15 mouse cellular contexts compared by ENCODE assay signal in the genomic region with DNA sequence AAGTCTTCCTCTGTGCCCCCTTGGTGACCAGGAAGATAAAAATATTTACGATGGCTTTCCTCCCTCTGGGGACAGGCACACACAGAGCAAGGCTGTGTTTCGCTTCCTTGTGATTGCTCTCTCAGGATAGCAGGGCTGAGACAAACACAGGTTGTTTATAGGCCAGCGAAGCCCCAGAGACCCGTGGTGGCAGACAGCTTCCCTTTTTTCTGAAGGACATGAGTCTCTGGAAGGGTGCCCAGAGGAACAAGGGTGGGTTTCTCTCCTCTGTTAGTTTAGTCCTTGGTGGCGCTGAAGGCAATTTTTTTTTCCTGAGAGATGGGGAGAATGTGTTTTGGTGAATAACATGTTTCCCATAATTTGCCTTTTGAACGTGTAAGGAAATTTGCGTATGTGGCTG. TPM values are rescaled to one million over a fixed set of nuclear protein-coding genes. Genes with fewer than 3 reads are reported as not detected.
DNase-seq lines count a peak whose midpoint lies in the region; ATAC-seq and TF ChIP-seq lines count a peak whose summit lies in the region.
"Had no signal": no experiment of that assay in that cellular context is flagged by ENCODE, and none has a peak within 500 bp of the region (broad histone marks: within the 10 kb centered on the region; RNA-seq: fewer than 3 reads in every experiment).

No protein-coding gene starts in this region.

- intact Hi-C loops in gastrocnemius, postnatal 36 days (cut with DNase I), result no loop called here
- intact Hi-C loops in gastrocnemius, adult 2 months (cut with DNase I), result no loop called here

- 68% methylated on average over 7 of the region's 7 CpGs for WGBS in kidney, adult 2 months

- TF ChIP-seq POLR2A in kidney, adult 2 months (IDR thresholded peaks at IDR 0.05; ENCODE audit: low read depth, low read length), result no peak

- no peaks in the 10 kb centered on the region for H3K36me3 ChIP-seq in kidney, adult 2 months (ENCODE audit: control insufficient read depth, insufficient read depth, low read length)
- H3K36me3 ChIP-seq: forebrain, embryonic 10.5 days; hindbrain, embryonic 12.5 days; lung, embryonic 15.5 days had no signal

- H3K4me1 ChIP-seq in kidney, adult 2 months (ENCODE audit: control insufficient read depth, insufficient read depth, low read length), result no peaks in the 10 kb centered on the region
- H3K4me1 ChIP-seq: forebrain, embryonic 10.5 days; hindbrain, embryonic 12.5 days had no signal

- no peak for TF ChIP-seq CTCF in kidney, adult 2 months (conservative IDR thresholded peaks at IDR 0.05; ENCODE audit: insufficient read depth, insufficient read length, low read depth, low read length)
- TF ChIP-seq CTCF in gastrocnemius, adult 2 months (IDR thresholded peaks at IDR 0.05), result no peak

- peak; percentile 21 for DNase-seq in kidney, adult 2 months
- no peak for DNase-seq in kidney, postnatal 36 days
- peak; percentile 44 for DNase-seq in lung, postnatal 25 days (ENCODE audit: low spot score)
- no peak for DNase-seq in lung, postnatal 14 days
- DNase-seq in B cell, adult 2 months, result peak; percentile 31 to 51
- DNase-seq in gastrocnemius, postnatal 36 days, result no peak
- DNase-seq in gastrocnemius, adult 2 months, result no peak
- DNase-seq: cerebellum, adult 18-20 months; retina, postnatal 1 day had no signal

- H3K4me3 ChIP-seq in kidney, adult 2 months (ENCODE audit: insufficient read depth, low read depth, low read length), result no peak overlapping the region
- H3K4me3 ChIP-seq in gastrocnemius, adult 2 months, result no peak overlapping the region
- H3K4me3 ChIP-seq: forebrain, embryonic 10.5 days; hindbrain, embryonic 12.5 days; lung, embryonic 15.5 days had no signal

- no peak overlapping the region for H3K27ac ChIP-seq in kidney, adult 2 months (ENCODE audit: insufficient read depth, low read depth, low read length)
- H3K27ac ChIP-seq in gastrocnemius, adult 2 months, result no peak overlapping the region
- H3K27ac ChIP-seq: forebrain, embryonic 10.5 days; hindbrain, embryonic 12.5 days; lung, embryonic 15.5 days had no signal

- H3K27me3 ChIP-seq in kidney, adult 2 months (replicated peaks; ENCODE audit: control insufficient read depth, insufficient read depth, low read length), result no peaks in the 10 kb centered on the region
- H3K27me3 ChIP-seq: hindbrain, embryonic 12.5 days; lung, embryonic 15.5 days had no signal

- peak; percentile 91 for ATAC-seq in granulocyte monocyte progenitor cell, adult 5-6 weeks (replicated peaks; ENCODE audit: poor library complexity, severe bottlenecking)
- ATAC-seq: CD4-positive, CD25-positive, alpha-beta regulatory T cell, adult 4 months had no signal

RNA-seq across cellular contexts. Expression of gene Col27a1, which starts 8.2 kb away (rescaled TPM):
- polyA plus RNA-seq in kidney, adult 2 months (2012; rRNA removed), result 23.1 and 31.7 TPM in 2 replicates
- total RNA-seq in granulocyte monocyte progenitor cell, adult 5-6 weeks (2014; fragmentation: Nextera tagmentation), result 0.32 TPM in 2 replicates
- 0.10 and 0.60 TPM in 2 replicates for total RNA-seq in granulocyte monocyte progenitor cell, adult 5-6 weeks (2017)
- total RNA-seq in gastrocnemius, postnatal 36 days (2021), result under 1 TPM; 0.61 to 0.64 TPM
- total RNA-seq in gastrocnemius, adult 2 months (2021), result under 1 TPM; 0.23 to 0.75 TPM

RNA-seq across cellular contexts. Expression of gene Kif12, which starts 33.7 kb away (rescaled TPM):
- 187 and 263 TPM in 2 replicates for polyA plus RNA-seq in kidney, adult 2 months (2012; rRNA removed)
- total RNA-seq in granulocyte monocyte progenitor cell, adult 5-6 weeks (2014; fragmentation: Nextera tagmentation), result not detected in 2 replicates
- not detected in 2 replicates for total RNA-seq in granulocyte monocyte progenitor cell, adult 5-6 weeks (2017)
- not detected for total RNA-seq in gastrocnemius, postnatal 36 days (2021)
- not detected for total RNA-seq in gastrocnemius, adult 2 months (2021)
- total RNA-seq: left cerebral cortex, postnatal 36 days had no signal
- polyA plus RNA-seq: CD4-positive, CD25-positive, alpha-beta regulatory T cell, adult 4 months; forebrain, embryonic 10.5 days had no signal

RNA-seq across cellular contexts. Expression of gene Ambp, which starts 51.0 kb away (rescaled TPM):
- polyA plus RNA-seq in kidney, adult 2 months (2012; rRNA removed), result 2.7 and 3.9 TPM in 2 replicates
- not detected in 2 replicates for total RNA-seq in granulocyte monocyte progenitor cell, adult 5-6 weeks (2014; fragmentation: Nextera tagmentation)
- not detected in 2 replicates for total RNA-seq in granulocyte monocyte progenitor cell, adult 5-6 weeks (2017)
- under 1 TPM in 1 of 2 experiments, not detected in 1; 0.41 TPM for total RNA-seq in gastrocnemius, postnatal 36 days (2021)
- total RNA-seq in gastrocnemius, adult 2 months (2021), result not detected
- total RNA-seq: left cerebral cortex, postnatal 36 days had no signal
- polyA plus RNA-seq: CD4-positive, CD25-positive, alpha-beta regulatory T cell, adult 4 months; forebrain, embryonic 10.5 days; hindbrain, embryonic 12.5 days had no signal

Comparison
In these comparisons a context has a peak if more than half of its experiments do, and no peak if none do; other contexts are left out.
1. DNase-seq: peak in kidney, adult 2 months (single experiment), lung, postnatal 25 days (single experiment) and B cell, adult 2 months (2 of 2); none in kidney, postnatal 36 days (0 of 2), lung, postnatal 14 days (single experiment), gastrocnemius, postnatal 36 days (0 of 2) and gastrocnemius, adult 2 months (single experiment).